In the genomic region with DNA sequence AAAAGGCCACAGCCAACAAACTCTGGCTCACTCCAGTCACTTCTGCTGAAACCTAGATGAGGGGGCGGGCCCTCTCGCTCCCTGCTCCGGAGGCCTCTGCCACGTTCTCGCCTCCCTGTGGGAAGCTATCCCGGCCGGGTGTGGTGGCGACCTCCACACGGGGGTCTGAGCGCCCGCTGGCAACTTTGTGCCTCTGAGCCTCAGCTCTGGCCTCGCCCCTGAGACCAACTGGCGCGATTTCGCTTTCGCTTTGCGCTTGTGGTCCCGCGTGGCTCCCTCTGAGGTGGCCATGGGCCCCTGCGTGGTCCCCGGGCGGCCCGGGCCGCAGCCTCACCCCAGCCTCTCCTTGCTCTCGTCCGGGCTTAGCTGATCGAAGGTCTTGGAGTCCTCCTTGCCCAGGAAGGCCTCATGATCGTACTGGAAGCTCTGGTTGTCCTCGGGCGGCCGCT, we compare ENCODE assay signal across 8 mouse cellular contexts. TPM values are rescaled to one million over a fixed set of nuclear protein-coding genes. Genes with fewer than 3 reads are reported as not detected.
DNase-seq lines count a peak whose midpoint lies in the region; ATAC-seq and TF ChIP-seq lines count a peak whose summit lies in the region.

No protein-coding gene starts in this region.

- H3K9ac ChIP-seq in intestine, embryonic 14.5 days (ENCODE audit: low read length), result peak overlapping the region; percentile 89
- peak overlapping the region; percentile 72 for H3K9ac ChIP-seq in liver, embryonic 16.5 days (ENCODE audit: low read depth, low read length)
- peak overlapping the region; percentile 69 for H3K9ac ChIP-seq in neural tube, embryonic 14.5 days (replicated peaks; ENCODE audit: low read depth, low read length)

- peak overlapping the region; percentile 94 for H3K4me3 ChIP-seq in gastrocnemius, adult 2 months
- peak overlapping the region; percentile 80 for H3K4me3 ChIP-seq in intestine, embryonic 14.5 days (ENCODE audit: low read depth, low read length)
- peak overlapping the region; percentile 75 for H3K4me3 ChIP-seq in liver, embryonic 16.5 days (ENCODE audit: low read depth, low read length)
- peak overlapping the region; percentile 53 for H3K4me3 ChIP-seq in neural tube, embryonic 14.5 days (ENCODE audit: low read depth, low read length)

- peaks cover 23% of the 10 kb centered on the region for H3K4me1 ChIP-seq in intestine, embryonic 14.5 days (replicated peaks; ENCODE audit: control insufficient read depth, insufficient read depth, low read length)
- H3K4me1 ChIP-seq in liver, embryonic 16.5 days (ENCODE audit: control insufficient read depth, low read depth, low read length), result peaks cover 21% of the 10 kb centered on the region
- 0 out of 2 replicates have a peak, but pooled peaks cover 3% of the 10 kb centered on the region for H3K4me1 ChIP-seq in neural tube, embryonic 14.5 days (ENCODE audit: control insufficient read depth, insufficient read depth, low read length)

- under 1% methylated on average over 31 of the region's 31 CpGs for WGBS in intestine, embryonic 14.5 days
- WGBS in liver, embryonic 16.5 days (ENCODE audit: insufficient replicate concordance), result under 1% methylated on average over 31 of the region's 31 CpGs
- under 1% methylated on average over 31 of the region's 31 CpGs for WGBS in neural tube, embryonic 14.5 days

- no peak for TF ChIP-seq CTCF in gastrocnemius, adult 2 months (IDR thresholded peaks at IDR 0.05)

- intact Hi-C loops in gastrocnemius, adult 2 months (cut with DNase I), result no loop called here

- peak overlapping the region; percentile 68 for H3K4me2 ChIP-seq in intestine, embryonic 14.5 days (ENCODE audit: low read length)
- peak overlapping the region; percentile 88 for H3K4me2 ChIP-seq in liver, embryonic 16.5 days (ENCODE audit: low read depth, low read length)
- peak overlapping the region; percentile 97 for H3K4me2 ChIP-seq in neural tube, embryonic 14.5 days (ENCODE audit: low read depth, low read length)

- peak overlapping the region; percentile 88 for H3K27ac ChIP-seq in gastrocnemius, adult 2 months
- H3K27ac ChIP-seq in intestine, embryonic 14.5 days (ENCODE audit: low read depth), result peak overlapping the region; percentile 88
- peak overlapping the region; percentile 73 for H3K27ac ChIP-seq in liver, embryonic 16.5 days (ENCODE audit: low read length)
- peak overlapping the region; percentile 63 for H3K27ac ChIP-seq in neural tube, embryonic 14.5 days (ENCODE audit: low read depth, low read length)

- peak; percentile 9 to 27 for DNase-seq in left cerebral cortex, adult 18-20 months (ENCODE audit: low spot score in 2 of 2)
- DNase-seq in left cerebral cortex, adult 11 months (ENCODE audit: low spot score), result no peak
- DNase-seq in adrenal gland, adult 8-10 months, result peak; percentile 23
- DNase-seq in gastrocnemius, adult 2 months, result peak; percentile 66
- DNase-seq in intestine, embryonic 14.5 days (ENCODE audit: low spot score), result peak; percentile 88
- DNase-seq in MN1 (ENCODE audit: low spot score), result no peak

- H3K27me3 ChIP-seq in intestine, embryonic 14.5 days (replicated peaks; ENCODE audit: control insufficient read depth, insufficient read depth, low read length), result no peaks in the 10 kb centered on the region
- H3K27me3 ChIP-seq in liver, embryonic 16.5 days (ENCODE audit: control insufficient read depth, insufficient read depth, low read depth, low read length), result no peaks in the 10 kb centered on the region
- H3K27me3 ChIP-seq in neural tube, embryonic 14.5 days (ENCODE audit: control insufficient read depth, insufficient read depth, low read length), result no peaks in the 10 kb centered on the region

- ATAC-seq in intestine, embryonic 14.5 days (replicated peaks; ENCODE audit: low FRiP score, low TSS enrichment, low read depth), result peak; percentile 69
- peak; percentile 36 for ATAC-seq in liver, embryonic 16.5 days (ENCODE audit: low read depth)
- peak; percentile 73 for ATAC-seq in neural tube, embryonic 14.5 days (ENCODE audit: low read depth)

- peaks cover 19% of the 10 kb centered on the region for H3K36me3 ChIP-seq in intestine, embryonic 14.5 days (ENCODE audit: control insufficient read depth, insufficient read depth, low read length)
- no peaks in the 10 kb centered on the region for H3K36me3 ChIP-seq in liver, embryonic 16.5 days (ENCODE audit: control insufficient read depth, insufficient read depth)
- H3K36me3 ChIP-seq in neural tube, embryonic 14.5 days (ENCODE audit: control insufficient read depth, insufficient read depth, low read length), result no peaks in the 10 kb centered on the region

- H3K9me3 ChIP-seq in intestine, embryonic 14.5 days (ENCODE audit: control insufficient read depth, low read length), result no peaks in the 10 kb centered on the region
- no peaks in the 10 kb centered on the region for H3K9me3 ChIP-seq in liver, embryonic 16.5 days (replicated peaks; ENCODE audit: control insufficient read depth, low read length)
- H3K9me3 ChIP-seq in neural tube, embryonic 14.5 days (ENCODE audit: control insufficient read depth, low read length), result no peaks in the 10 kb centered on the region

RNA-seq across cellular contexts. Expression of gene Rcn1, which starts 0.5 kb away (rescaled TPM):
- total RNA-seq in left cerebral cortex, adult 18-20 months (2021), result 10 to 100 TPM; 21.6 to 28.7 TPM
- 100 to 1,000 TPM in 2 of 4 experiments, 10 to 100 TPM in 2; 34.8 to 283 (median 132) TPM for total RNA-seq in adrenal gland, adult 8-10 months (2022)
- total RNA-seq in gastrocnemius, adult 2 months (2021), result 1 to 10 TPM; 6.6 to 9.4 TPM
- polyA plus RNA-seq in intestine, embryonic 14.5 days (2014; fragmentation: Nextera tagmentation; extraction: Ambion mirVana), result 122 and 143 TPM in 2 replicates
- 13.8 and 14.2 TPM in 2 replicates for polyA plus RNA-seq in liver, embryonic 16.5 days (2015; fragmentation: Nextera tagmentation; extraction: Ambion mirVana)
- polyA plus RNA-seq in neural tube, embryonic 14.5 days (2014; fragmentation: Nextera tagmentation; extraction: Ambion mirVana), result 18.9 and 69.8 TPM in 2 replicates

Comparison
In these comparisons a context has a peak if more than half of its experiments do, and no peak if none do; other contexts are left out.
1. DNase-seq: peak in left cerebral cortex, adult 18-20 months (2 of 2), adrenal gland, adult 8-10 months (single experiment), gastrocnemius, adult 2 months (single experiment) and intestine, embryonic 14.5 days (single experiment); none in left cerebral cortex, adult 11 months (single experiment) and MN1 (single experiment).
2. Peak in every context shown above with its lines, with median percentiles within 50 percentile points of each other: H3K27ac ChIP-seq, H3K4me3 ChIP-seq, ATAC-seq, H3K4me2 ChIP-seq and H3K9ac ChIP-seq.